Mouse (Mus musculus) embryo, embryonic 11 days (tissue): Measurements from ENCODE around the gene Gm21833.
"Not testable (repeated sequence)": the region's sequence is repeated elsewhere in the genome, so short reads cannot be mapped to it uniquely, and the experiment has no call there.

ENCODE experiments used
- DNase-seq: peaks from one replicate; pipeline ENCODE4 v3.0.0-alpha.2; 2015

Gene Gm21833

GRCm38 (mm10) chr16:82828082-82828481, at the start of gene Gm21833:
TSS of gene Gm21833 (plus strand) at chr16:82828382.
- not testable (repeated sequence) for DNase-seq

GRCm38 (mm10) chr16:82789521-82789920, 38.7 kb upstream of the Gm21833 start:
- no peak for DNase-seq

DNA sequence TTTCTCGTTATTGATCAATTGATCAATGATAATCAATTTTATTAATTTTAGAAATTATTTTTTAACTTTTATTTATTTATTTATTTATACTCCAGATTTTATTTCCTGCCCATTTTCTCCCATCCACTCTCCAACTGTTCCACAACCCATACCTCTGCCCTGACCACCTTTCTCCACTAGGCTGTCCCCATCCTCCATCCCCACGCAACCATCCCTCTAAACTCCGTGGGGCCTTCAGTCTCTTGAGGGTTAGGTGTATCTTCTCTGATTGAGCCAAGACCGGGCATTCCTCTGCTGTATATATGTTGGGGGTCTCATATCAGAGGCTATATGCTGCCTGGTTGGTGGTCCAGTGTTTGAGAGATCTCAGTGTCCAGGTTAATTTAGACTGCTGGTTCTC, 31.7 kb upstream of the Gm21833 start:
- DNase-seq = no peak

- peak; percentile 9 for DNase-seq
Observed at GRCm38 (mm10) chr16:82815255-82815654, 12.9 kb upstream of the Gm21833 start.

GRCm38 (mm10) chr16:82816615-82817014, 11.6 kb upstream of the Gm21833 start:
- no peak for DNase-seq

DNA sequence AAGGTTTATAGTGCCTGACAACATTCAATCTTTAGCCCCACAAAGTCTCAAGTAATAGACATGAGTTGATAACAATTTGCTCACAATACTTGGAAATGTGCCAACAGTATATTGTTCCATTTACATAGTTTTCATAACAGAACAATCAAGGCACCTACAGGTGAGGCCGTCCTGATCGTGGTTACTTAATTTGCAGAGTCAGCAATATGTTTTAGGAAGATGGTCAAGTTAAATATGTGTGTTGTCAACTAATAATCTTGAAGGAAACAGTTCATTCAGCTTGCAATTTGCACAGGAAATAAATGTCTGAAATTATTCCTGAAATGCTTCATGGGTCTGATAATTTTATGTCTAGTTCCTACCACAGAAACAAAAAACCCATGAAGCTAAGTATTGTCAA, 27.6 kb downstream of the Gm21833 start:
- DNase-seq = no peak

DNA sequence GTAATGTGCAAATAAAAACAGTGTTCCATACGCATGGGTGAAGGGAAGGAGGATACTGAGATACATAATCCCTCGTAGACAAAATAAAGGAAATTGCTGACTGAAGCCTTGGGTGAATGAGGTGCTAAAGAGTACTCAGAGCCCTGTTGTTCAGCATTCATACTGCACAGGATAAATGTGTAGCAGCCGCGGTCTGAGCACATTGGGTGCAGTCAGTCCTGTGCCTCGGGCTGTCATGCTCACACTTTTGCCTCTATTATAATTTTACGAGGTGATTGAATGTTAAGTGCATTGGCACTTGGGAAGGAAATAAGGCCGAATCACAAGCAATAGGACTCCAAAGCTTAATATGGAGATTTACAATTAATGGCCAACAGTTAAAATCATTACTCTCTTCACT, 36.4 kb downstream of the Gm21833 start:
- DNase-seq = no peak
